Mouse (Mus musculus) CH12.LX (cell line): ENCODE measurements around the gene Ptgir.

Source experiments
- CHD2 ChIP-seq: IDR thresholded peaks from 2 replicates; pipeline ENCODE4 v1.6.1; 2011; ENCODE audit warnings: low read length, improper control_type of control experiment
- CTCF ChIP-seq, 2 experiments: IDR thresholded peaks in 1 of 2; conservative IDR thresholded peaks in 1 of 2; 2 replicates each; pipeline ENCODE4 v1.5.1; 2011 to 2012; ENCODE audit warnings: low read depth in 2 of 2, low read length in 2 of 2, improper control_type of control experiment in 1 of 2, inconsistent platforms in 1 of 2, mild to moderate bottlenecking in 1 of 2, moderate library complexity in 1 of 2
- KAT2A ChIP-seq: IDR thresholded peaks from 2 replicates; pipeline ENCODE4 v1.6.1; 2012; ENCODE audit warnings: low read length, improper control_type of control experiment, inconsistent platforms; ENCODE audit not compliant: insufficient replicate concordance
- MAFK ChIP-seq: IDR thresholded peaks from 2 replicates; pipeline ENCODE4 v1.6.1; 2011; ENCODE audit warnings: low read length, improper control_type of control experiment; ENCODE audit not compliant: insufficient replicate concordance
- NRF1 ChIP-seq: IDR thresholded peaks from 2 replicates; pipeline ENCODE4 v1.6.1; 2014; ENCODE audit warnings: low read depth, mild to moderate bottlenecking, inconsistent platforms, low read length, improper control_type of control experiment, moderate library complexity
- POLR2A ChIP-seq: IDR thresholded peaks from 2 replicates; pipeline ENCODE4 v1.6.1; 2011; ENCODE audit warnings: low read depth, mild to moderate bottlenecking, improper control_type of control experiment, low read length
- SMC3 ChIP-seq: IDR thresholded peaks from 2 replicates; pipeline ENCODE4 v1.6.1; 2011; ENCODE audit warnings: low read depth, low read length, improper control_type of control experiment
- USF1 ChIP-seq: IDR thresholded peaks from 2 replicates; pipeline ENCODE4 v1.6.1; 2014; ENCODE audit warnings: low read depth, mild to moderate bottlenecking, inconsistent platforms, low read length, improper control_type of control experiment

DNA sequence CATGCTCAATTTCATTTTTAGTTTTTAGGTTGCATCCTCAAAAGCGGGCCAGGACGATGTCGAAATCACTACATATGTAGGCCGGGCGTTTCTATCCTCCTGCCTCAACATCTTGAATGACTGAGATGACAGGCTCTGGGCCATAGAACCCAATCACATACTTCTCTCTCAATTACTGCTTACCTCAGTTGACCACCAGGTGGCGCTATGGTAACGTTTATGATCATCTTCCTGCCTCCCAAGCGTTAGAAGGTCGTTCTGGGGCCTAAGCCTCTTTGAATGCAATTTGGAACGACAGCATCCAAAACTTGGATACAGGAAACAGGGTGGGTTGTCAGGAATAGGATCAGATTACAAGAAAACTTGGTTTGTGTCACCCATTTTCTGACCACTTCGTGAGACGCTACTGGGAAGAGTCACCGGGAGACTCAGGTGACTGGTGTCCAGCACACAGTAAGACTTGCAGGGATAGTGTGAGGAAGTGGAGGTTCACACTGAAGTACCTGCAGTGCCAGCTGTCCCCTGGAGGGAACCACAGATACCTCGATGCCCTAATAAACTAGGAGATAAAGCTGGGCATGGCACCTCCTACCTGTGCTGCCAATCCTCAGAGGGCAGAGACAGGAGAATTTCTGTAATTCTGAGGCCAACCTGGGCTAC is 25.8 kb downstream of the Ptgir start:
- TF ChIP-seq KAT2A (no peak), CTCF (conservative IDR thresholded peaks at IDR 0.05 in 1 of 2, IDR thresholded peaks at IDR 0.05 in 1 of 2; ENCODE audit: low read depth in 2 of 2, low read length in 2 of 2) (peak; percentile 83 to 96), POLR2A (no peak), CHD2 (no peak), USF1 (no peak), NRF1 (no peak; the same call in 1 of the 2 replicates), MAFK (no peak), SMC3 (peak; percentile 90)
